8 mouse cellular contexts compared by ENCODE assay signal in the genomic region with DNA sequence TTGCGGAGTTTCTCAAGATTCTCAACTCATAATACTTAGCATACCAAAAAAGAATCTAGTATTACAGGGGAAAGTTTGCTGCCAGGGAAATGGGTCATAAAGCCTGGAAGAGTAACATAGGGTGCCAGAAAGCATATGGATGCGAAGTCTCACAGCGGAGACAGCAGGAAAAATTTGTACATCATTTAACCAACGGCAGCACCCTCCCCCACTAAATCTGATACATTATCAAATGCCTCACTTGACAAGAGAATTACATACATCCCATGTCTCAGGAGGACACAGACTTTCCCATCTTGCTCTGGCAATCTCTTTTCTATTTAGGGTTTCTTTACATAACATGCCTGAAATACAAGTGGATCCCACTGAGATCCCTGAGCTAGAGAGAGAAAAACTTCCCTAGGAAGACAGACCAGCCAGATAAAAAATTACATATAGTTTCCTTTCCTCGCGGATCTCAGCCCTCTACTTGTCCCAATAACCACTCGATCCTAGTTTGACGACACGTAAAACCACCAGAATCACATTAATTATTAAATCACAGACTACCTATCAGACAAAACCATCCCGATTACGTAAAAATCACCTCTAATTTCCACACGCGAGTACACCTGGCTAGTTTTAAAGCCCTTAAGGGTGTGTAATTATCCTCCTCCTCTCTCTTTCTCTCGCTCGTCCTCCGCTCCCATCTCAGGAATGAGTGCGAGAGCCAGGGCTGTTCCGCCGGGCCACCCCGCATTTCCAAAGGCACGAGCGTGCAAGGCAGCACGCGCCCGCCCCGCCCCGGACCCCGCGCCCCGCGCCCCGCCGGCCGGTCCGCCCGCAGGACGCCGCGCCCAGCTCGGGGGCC.
DNase-seq lines count a peak whose midpoint lies in the region; ATAC-seq lines count a peak whose summit lies in the region.

No protein-coding gene starts in this region.

- peak overlapping the region; percentile 82 for H3K4me3 ChIP-seq in embryonic facial prominence, embryonic 13.5 days
- peak overlapping the region; percentile 82 for H3K4me3 ChIP-seq in intestine, embryonic 15.5 days (replicated peaks)
- H3K4me3 ChIP-seq in midbrain, embryonic 12.5 days: peak overlapping the region; percentile 79

- peak; percentile 7 to 15 for DNase-seq in kidney, adult 8-10 months
- DNase-seq in kidney, postnatal 10 days: no peak
- peak; percentile 47 for DNase-seq in Muller cell, postnatal 12 days (ENCODE audit: inconsistent ontology term)
- DNase-seq in layer of hippocampus, adult 18-20 months (ENCODE audit: low spot score in 2 of 2): no peak
- no peak for DNase-seq in layer of hippocampus, adult 9-10 months (ENCODE audit: low spot score)

- peak overlapping the region; percentile 81 for H3K9ac ChIP-seq in embryonic facial prominence, embryonic 13.5 days
- peak overlapping the region; percentile 75 for H3K9ac ChIP-seq in intestine, embryonic 15.5 days
- peak overlapping the region; percentile 98 for H3K9ac ChIP-seq in midbrain, embryonic 12.5 days (replicated peaks)

- 3% methylated on average over 30 of the region's 40 CpGs for WGBS in embryonic facial prominence, embryonic 13.5 days
- WGBS in intestine, embryonic 15.5 days: 4% methylated on average over 40 of the region's 40 CpGs
- whole genome bisulfite sequencing in midbrain, embryonic 12.5 days: 4% methylated on average over 26 of the region's 40 CpGs

- H3K27me3 ChIP-seq in embryonic facial prominence, embryonic 13.5 days: peaks cover 53% of the 10 kb centered on the region
- no peaks in the 10 kb centered on the region for H3K27me3 ChIP-seq in intestine, embryonic 15.5 days (replicated peaks)
- H3K27me3 ChIP-seq in midbrain, embryonic 12.5 days: no peaks in the 10 kb centered on the region

- peak overlapping the region; percentile 48; the same call in 1 of the 2 replicates for H3K27ac ChIP-seq in embryonic facial prominence, embryonic 13.5 days
- H3K27ac ChIP-seq in intestine, embryonic 15.5 days: peak overlapping the region; percentile 81
- H3K27ac ChIP-seq in midbrain, embryonic 12.5 days (replicated peaks): peak overlapping the region; percentile 94

- peaks cover 19% of the 10 kb centered on the region for H3K4me1 ChIP-seq in embryonic facial prominence, embryonic 13.5 days
- 0 out of 2 replicates have a peak, but pooled peaks cover 2% of the 10 kb centered on the region for H3K4me1 ChIP-seq in intestine, embryonic 15.5 days (replicated peaks)
- peaks cover 61% of the 10 kb centered on the region for H3K4me1 ChIP-seq in midbrain, embryonic 12.5 days

- ATAC-seq in embryonic facial prominence, embryonic 13.5 days (ENCODE audit: insufficient number of reproducible peaks, insufficient read depth, low FRiP score, low TSS enrichment, low read depth): peak; percentile 59
- ATAC-seq in intestine, embryonic 15.5 days: peak; percentile 69; the same call in 1 of the 2 replicates
- ATAC-seq in midbrain, embryonic 12.5 days (ENCODE audit: low FRiP score, low read depth): peak; percentile 41

- peak overlapping the region; percentile 95 for H3K4me2 ChIP-seq in embryonic facial prominence, embryonic 13.5 days
- peak overlapping the region; percentile 94 for H3K4me2 ChIP-seq in intestine, embryonic 15.5 days (replicated peaks)
- H3K4me2 ChIP-seq in midbrain, embryonic 12.5 days (replicated peaks): peak overlapping the region; percentile 86

- H3K9me3 ChIP-seq in embryonic facial prominence, embryonic 13.5 days: no peaks in the 10 kb centered on the region
- no peaks in the 10 kb centered on the region for H3K9me3 ChIP-seq in intestine, embryonic 15.5 days
- no peaks in the 10 kb centered on the region for H3K9me3 ChIP-seq in midbrain, embryonic 12.5 days

- no peaks in the 10 kb centered on the region for H3K36me3 ChIP-seq in embryonic facial prominence, embryonic 13.5 days
- H3K36me3 ChIP-seq in intestine, embryonic 15.5 days: no peaks in the 10 kb centered on the region
- H3K36me3 ChIP-seq in midbrain, embryonic 12.5 days: no peaks in the 10 kb centered on the region

Comparison
In these comparisons a context has a peak if more than half of its experiments do, and no peak if none do; other contexts are left out.
1. DNase-seq: peak in kidney, adult 8-10 months (2 of 2) and Muller cell, postnatal 12 days (single experiment); none in kidney, postnatal 10 days (single experiment), layer of hippocampus, adult 18-20 months (0 of 2) and layer of hippocampus, adult 9-10 months (single experiment).
2. Peak in every context shown above with its lines, with median percentiles within 50 percentile points of each other: ATAC-seq, H3K27ac ChIP-seq, H3K4me2 ChIP-seq, H3K4me3 ChIP-seq and H3K9ac ChIP-seq.